Mouse (Mus musculus): ENCODE results near the gene H60b. TPM values are rescaled to one million over a fixed set of nuclear protein-coding genes. Genes with fewer than 3 reads are reported as not detected.
A peak's percentile ranks its signal among the peaks of the same experiment; 100 is the strongest.
"Not testable (repeated sequence)": the region's sequence is repeated elsewhere in the genome, so short reads cannot be mapped to it uniquely, and the experiment has no call there.

H60b gene
- polyA plus RNA-seq, 1 experiment from 2014 or later = 0.67 TPM

- H3K27me3 ChIP-seq = peaks cover 70% of the 10 kb centered on the region
Observed at GRCm38 (mm10) chr10:22153147-22153690, 5.2 kb upstream of the H60b start.

DNA sequence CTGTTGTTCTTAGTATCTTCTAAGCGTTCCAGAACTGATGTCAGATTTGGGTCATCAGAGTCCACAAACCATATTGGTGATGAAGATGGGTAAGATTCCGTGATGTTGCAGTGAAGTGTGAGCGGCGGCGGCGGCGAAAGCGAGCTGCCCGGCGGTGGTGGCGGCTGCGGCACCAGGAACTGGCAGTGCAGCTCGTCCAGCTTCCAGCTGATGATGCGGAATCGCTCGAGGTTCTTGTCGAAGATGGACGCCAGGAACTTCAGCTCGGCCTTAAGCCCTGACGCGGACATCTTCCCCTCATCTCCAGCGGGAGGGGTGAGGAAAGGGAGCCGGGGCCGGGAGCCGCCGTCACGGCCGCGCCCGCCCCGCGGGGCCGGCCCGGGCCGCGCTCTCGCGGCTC is 4.3 kb upstream of the H60b start:
- not testable (repeated sequence) for ATAC-seq (ENCODE audit: insufficient number of reproducible peaks, low FRiP score, low TSS enrichment, low read depth)

More at GRCm38 (mm10) chr10:22153147-22153690, 5.2 kb upstream of the H60b start:
- H3K9ac ChIP-seq; H3K4me3 ChIP-seq; H3K4me2 ChIP-seq; H3K36me3 ChIP-seq; H3K27ac ChIP-seq; ATAC-seq (ENCODE audit: insufficient number of reproducible peaks, low FRiP score, low TSS enrichment, low read depth); H3K9me3 ChIP-seq: not testable (repeated sequence)
- 5% methylated on average over 7 of the region's 7 CpGs for WGBS
- H3K4me1 ChIP-seq = peaks cover 33% of the 10 kb centered on the region

DNA sequence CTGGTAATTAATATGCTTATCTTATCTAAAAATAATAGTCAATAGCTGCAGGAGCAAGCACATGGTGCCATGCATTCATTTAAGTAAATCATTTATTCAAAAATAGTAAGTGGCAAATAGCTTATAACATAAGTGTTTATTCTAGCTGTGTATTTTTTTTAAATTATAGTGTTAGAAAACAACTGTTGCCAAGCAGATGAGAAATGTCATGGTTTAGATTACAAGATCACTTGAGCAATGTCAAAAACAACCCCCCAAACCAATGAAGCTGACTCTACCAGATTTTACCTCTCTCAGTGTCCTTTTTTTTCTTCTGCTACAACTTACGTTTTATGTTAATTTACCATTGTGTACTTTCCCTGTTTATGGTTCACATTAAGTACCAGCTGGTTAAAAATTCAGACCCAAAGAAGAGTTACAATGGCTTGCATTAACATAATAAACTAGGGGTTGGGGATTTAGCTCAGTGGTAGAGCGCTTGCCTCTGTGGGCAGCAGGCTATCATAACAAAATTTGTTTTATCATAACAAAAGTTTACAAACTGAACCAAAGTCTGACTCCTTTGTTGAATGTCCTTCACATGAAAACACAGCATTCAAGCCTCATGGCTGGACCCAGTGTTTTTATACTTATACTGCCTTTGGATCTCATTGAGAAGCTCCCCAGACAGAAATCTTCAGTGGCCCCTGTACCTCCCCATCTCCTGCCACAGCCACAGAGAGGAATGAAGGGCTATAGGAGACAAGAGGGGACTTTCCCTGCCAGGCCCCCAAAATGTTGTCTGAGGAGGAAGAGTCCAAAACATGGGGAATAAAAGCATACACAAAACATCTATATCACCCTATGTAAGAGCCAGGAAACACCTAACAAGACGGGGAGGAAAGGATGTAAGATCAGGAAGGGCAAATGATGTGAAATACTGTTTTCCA is 3.3 kb upstream of the H60b start:
- WGBS = 17% methylated on average over 3 of the region's 3 CpGs
- Histone ChIP-seq H3K4me2 (no peak overlapping the region), H3K9ac (no peak overlapping the region), H3K4me3 (no peak overlapping the region), H3K9me3 (no peaks in the 10 kb centered on the region), H3K36me3 (no peaks in the 10 kb centered on the region), H3K27me3 (peaks cover 76% of the 10 kb centered on the region), H3K27ac (no peak overlapping the region), H3K4me1 (peaks cover 35% of the 10 kb centered on the region)
- ATAC-seq (ENCODE audit: insufficient number of reproducible peaks, low FRiP score, low TSS enrichment, low read depth) = no peak

More for the DNA sequence above, 4.3 kb upstream of the H60b start:
- peaks cover 41% of the 10 kb centered on the region for H3K4me1 ChIP-seq
- under 1% methylated on average over 38 of the region's 38 CpGs for WGBS
- not testable (repeated sequence) for H3K36me3 ChIP-seq, H3K27ac ChIP-seq, H3K9ac ChIP-seq, H3K9me3 ChIP-seq
- H3K27me3 ChIP-seq = peaks cover 79% of the 10 kb centered on the region
- peak overlapping the region; percentile 36 for H3K4me3 ChIP-seq
- H3K4me2 ChIP-seq = peak overlapping the region; percentile 57

DNA sequence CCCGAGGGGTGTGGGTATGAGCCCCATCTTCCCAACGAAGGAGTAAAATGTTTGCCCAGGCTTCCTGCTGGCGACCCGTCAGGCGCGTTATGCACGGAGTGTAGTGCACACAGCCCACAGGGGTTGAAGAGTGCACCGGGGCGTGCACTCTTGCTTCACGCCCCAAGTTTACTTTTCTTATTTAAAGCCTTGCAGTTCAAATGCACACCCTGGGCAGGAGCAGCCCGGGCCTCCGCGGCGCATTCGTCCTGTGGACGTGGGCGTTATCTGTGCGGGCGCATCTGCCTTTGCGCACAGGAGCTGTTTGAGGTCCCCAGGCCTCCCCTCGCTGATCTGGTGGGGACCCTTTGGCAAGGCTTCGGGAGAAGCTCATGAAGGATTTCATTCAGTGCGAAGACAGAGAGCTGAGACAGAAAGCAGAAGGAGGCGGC is 760 bp downstream of the H60b start:
- H3K27ac ChIP-seq = no peak overlapping the region
- peak overlapping the region; percentile 41 for H3K4me3 ChIP-seq
- H3K4me2 ChIP-seq = peak overlapping the region; percentile 65
- H3K4me1 ChIP-seq = peaks cover 18% of the 10 kb centered on the region
- H3K9ac ChIP-seq = no peak overlapping the region
- under 1% methylated on average over 24 of the region's 24 CpGs for WGBS
- H3K27me3 ChIP-seq = peaks cover 66% of the 10 kb centered on the region
- no peaks in the 10 kb centered on the region for H3K9me3 ChIP-seq
- ATAC-seq (ENCODE audit: insufficient number of reproducible peaks, low FRiP score, low TSS enrichment, low read depth) = no peak
- H3K36me3 ChIP-seq = no peaks in the 10 kb centered on the region

GRCm38 (mm10) chr10:22159581-22160140 is 1.3 kb downstream of the H60b start:
- no peak overlapping the region for H3K4me2 ChIP-seq
- H3K27me3 ChIP-seq = peaks cover 63% of the 10 kb centered on the region
- H3K36me3 ChIP-seq = no peaks in the 10 kb centered on the region
- H3K9ac ChIP-seq = no peak overlapping the region
- H3K4me1 ChIP-seq = peaks cover 15% of the 10 kb centered on the region
- WGBS = 6% methylated on average over 23 of the region's 23 CpGs
- H3K9me3 ChIP-seq = no peaks in the 10 kb centered on the region
- no peak overlapping the region for H3K4me3 ChIP-seq
- no peak overlapping the region for H3K27ac ChIP-seq
- ATAC-seq (ENCODE audit: insufficient number of reproducible peaks, low FRiP score, low TSS enrichment, low read depth) = no peak

DNA sequence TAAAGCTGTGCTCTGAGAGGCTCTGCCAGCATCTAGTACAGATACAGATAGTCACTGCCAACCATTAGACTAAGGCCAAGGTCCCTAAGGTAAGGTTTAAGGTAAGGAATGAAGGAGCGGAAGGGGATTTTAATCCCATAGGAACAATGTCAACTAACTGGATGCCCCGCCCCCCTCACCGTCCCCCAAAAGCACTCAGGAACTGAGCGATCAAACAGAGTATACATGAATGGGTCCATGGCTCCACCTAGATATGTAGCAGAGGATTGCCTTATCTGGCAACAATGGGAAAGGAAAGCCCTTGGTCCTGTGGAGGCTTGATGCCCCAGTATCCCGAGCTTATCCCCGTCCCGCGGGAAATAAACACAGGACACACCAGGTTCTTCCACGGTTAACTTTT is 4.9 kb downstream of the H60b start:
- Histone ChIP-seq H3K4me1 (peaks cover 11% of the 10 kb centered on the region), H3K27me3 (peaks cover 30% of the 10 kb centered on the region), H3K4me2 (peak overlapping the region; percentile 31; the same call in 1 of the 2 replicates), H3K4me3 (peak overlapping the region; percentile 7)
- H3K27ac ChIP-seq; H3K9me3 ChIP-seq; H3K9ac ChIP-seq; ATAC-seq (ENCODE audit: insufficient number of reproducible peaks, low FRiP score, low TSS enrichment, low read depth); H3K36me3 ChIP-seq: not testable (repeated sequence)
- WGBS = 10% methylated on average over 9 of the region's 9 CpGs

- H3K36me3 ChIP-seq; H3K4me1 ChIP-seq; H3K27ac ChIP-seq; H3K9ac ChIP-seq; H3K9me3 ChIP-seq; ATAC-seq (ENCODE audit: insufficient number of reproducible peaks, low FRiP score, low TSS enrichment, low read depth): not testable (repeated sequence)
- H3K4me3 ChIP-seq = peak overlapping the region; percentile 7
- WGBS = 33% methylated on average over 16 of the region's 16 CpGs
- peak overlapping the region; percentile 31; the same call in 1 of the 2 replicates for H3K4me2 ChIP-seq
- H3K27me3 ChIP-seq = peaks cover 24% of the 10 kb centered on the region
Observed at GRCm38 (mm10) chr10:22163705-22164583, 5.6 kb downstream of the H60b start.

DNA sequence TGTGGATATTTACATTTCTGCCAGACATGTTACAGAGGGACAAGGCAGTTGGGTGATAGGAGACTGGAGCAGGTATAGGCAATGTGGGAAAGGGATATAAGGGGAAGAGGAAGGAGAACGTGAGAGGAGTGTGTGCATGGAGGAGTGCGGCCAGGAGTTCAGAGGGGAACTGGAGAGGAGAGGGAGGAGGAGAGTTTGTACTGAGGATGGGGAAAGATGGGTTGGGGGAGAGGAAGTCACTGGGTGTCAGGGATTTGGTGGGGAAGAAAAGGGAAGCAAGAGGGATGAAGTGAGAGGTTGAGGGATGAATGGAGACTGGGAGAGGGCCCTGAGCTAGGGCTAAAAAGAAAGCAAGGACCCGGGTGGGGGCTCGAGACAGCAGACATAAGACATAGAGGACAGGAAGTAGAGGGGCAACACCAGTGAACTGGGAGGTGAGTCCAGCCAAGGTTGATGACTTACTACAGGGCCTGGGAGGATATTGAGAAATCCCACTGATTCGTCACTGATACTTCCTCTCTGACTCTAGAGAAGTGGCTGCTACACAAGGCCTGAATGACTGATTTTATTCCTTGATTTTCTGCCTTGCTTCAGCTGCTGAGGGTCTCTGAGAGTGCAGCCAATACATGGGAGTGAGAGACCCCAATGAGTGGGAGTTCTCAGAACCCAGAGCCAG is 7.1 kb downstream of the H60b start:
- not testable (repeated sequence) for H3K9ac ChIP-seq; H3K4me2 ChIP-seq; H3K9me3 ChIP-seq; H3K36me3 ChIP-seq; H3K4me3 ChIP-seq; H3K4me1 ChIP-seq; H3K27ac ChIP-seq; ATAC-seq (ENCODE audit: insufficient number of reproducible peaks, low FRiP score, low TSS enrichment, low read depth)
- 68% methylated on average over 5 of the region's 5 CpGs for WGBS
- peaks cover 13% of the 10 kb centered on the region for H3K27me3 ChIP-seq

DNA sequence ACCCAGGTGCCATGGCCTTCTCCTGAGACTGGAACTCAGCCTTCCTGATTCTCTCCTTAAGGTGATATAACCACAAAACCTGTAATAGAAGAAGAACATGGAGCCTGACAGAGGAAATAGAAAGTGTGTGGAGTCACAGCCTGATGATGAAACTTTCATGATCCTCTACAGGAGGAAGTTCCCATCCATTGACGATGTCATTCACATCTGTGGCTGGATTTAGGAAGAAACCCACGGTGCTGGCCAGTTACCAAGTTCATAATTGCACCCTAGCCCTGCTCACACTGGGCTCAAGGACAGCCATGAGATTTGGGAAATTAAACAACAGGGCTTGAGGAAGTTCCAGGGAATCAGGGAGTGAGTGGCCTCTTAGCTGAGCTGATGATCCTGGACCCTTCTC is 7.6 kb downstream of the H60b start:
- not testable (repeated sequence) for H3K4me1 ChIP-seq; ATAC-seq (ENCODE audit: insufficient number of reproducible peaks, low FRiP score, low TSS enrichment, low read depth); H3K27me3 ChIP-seq; H3K9ac ChIP-seq; H3K9me3 ChIP-seq; H3K4me2 ChIP-seq; H3K36me3 ChIP-seq; H3K27ac ChIP-seq; H3K4me3 ChIP-seq
- WGBS = 54% methylated on average over 2 of the region's 2 CpGs

- H3K9me3 ChIP-seq; ATAC-seq (ENCODE audit: insufficient number of reproducible peaks, low FRiP score, low TSS enrichment, low read depth); H3K4me3 ChIP-seq; H3K27me3 ChIP-seq; H3K27ac ChIP-seq; H3K4me2 ChIP-seq; H3K4me1 ChIP-seq; H3K9ac ChIP-seq; H3K36me3 ChIP-seq: not testable (repeated sequence)
- 55% methylated on average over 1 of the region's 1 CpGs for WGBS
Observed at GRCm38 (mm10) chr10:22167061-22167460, 8.7 kb downstream of the H60b start.

DNA sequence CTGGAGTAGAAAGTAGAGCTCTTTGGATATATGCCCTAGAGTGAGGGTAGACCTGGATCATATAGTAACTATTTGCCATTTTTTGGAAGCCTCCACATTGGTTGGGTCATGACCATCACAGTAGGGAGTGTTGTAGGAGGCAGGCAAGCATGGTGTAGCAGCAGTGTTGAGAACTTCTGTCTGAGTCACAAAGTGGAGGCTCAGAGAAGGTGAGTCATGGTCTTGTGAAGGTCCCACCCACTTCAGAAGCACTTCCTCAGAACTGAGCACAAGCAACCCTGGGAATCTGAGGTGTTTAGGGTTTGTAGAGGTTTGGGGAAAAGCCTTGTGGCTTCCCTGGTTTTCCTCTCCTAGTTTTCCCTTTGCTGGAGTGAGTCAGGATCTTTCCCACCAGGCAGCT is 10.7 kb downstream of the H60b start:
- not testable (repeated sequence) for H3K9ac ChIP-seq; H3K27me3 ChIP-seq; H3K9me3 ChIP-seq; H3K4me2 ChIP-seq; H3K27ac ChIP-seq; H3K4me1 ChIP-seq; ATAC-seq (ENCODE audit: insufficient number of reproducible peaks, low FRiP score, low TSS enrichment, low read depth); H3K36me3 ChIP-seq; H3K4me3 ChIP-seq
